Mouse (Mus musculus) ES-Bruce4 (cell line): ENCODE data around the gene Gprasp1. TPM values are rescaled to one million over a fixed set of nuclear protein-coding genes. Genes with fewer than 3 reads are reported as not detected.
"Not testable (repeated sequence)": the region's sequence is repeated elsewhere in the genome, so short reads cannot be mapped to it uniquely, and the experiment has no call there.

Experiments used
- H3K27ac ChIP-seq: 2 replicates; pipeline ENCODE4 v1.5.1; 2012; ENCODE audit warnings: low read length, inconsistent platforms; ENCODE audit not compliant: insufficient read depth
- H3K27me3 ChIP-seq: 2 replicates; pipeline ENCODE4 v1.6.1; 2012; ENCODE audit warnings: mild to moderate bottlenecking, low read length, inconsistent platforms; ENCODE audit not compliant: control insufficient read depth, poor library complexity, insufficient read depth, severe bottlenecking
- H3K36me3 ChIP-seq: 2 replicates; pipeline ENCODE4 v1.6.1; 2012; ENCODE audit warnings: inconsistent platforms, mild to moderate bottlenecking, low read length, moderate library complexity; ENCODE audit not compliant: control insufficient read depth, poor library complexity, insufficient read depth, severe bottlenecking
- H3K4me1 ChIP-seq: one replicate; pipeline ENCODE4 v1.8.1; 2011; ENCODE audit warnings: low read length; ENCODE audit not compliant: control insufficient read depth, insufficient read depth
- H3K4me3 ChIP-seq: 2 replicates; pipeline ENCODE4 v1.5.1; 2011; ENCODE audit warnings: low read depth, mild to moderate bottlenecking, low read length
- H3K9ac ChIP-seq: 2 replicates; pipeline ENCODE4 v1.6.1; 2012; ENCODE audit warnings: low read depth, mild to moderate bottlenecking, inconsistent platforms; ENCODE audit not compliant: poor library complexity, severe bottlenecking
- H3K9me3 ChIP-seq: replicated peaks from 2 replicates; pipeline ENCODE4 v1.6.1; 2012; ENCODE audit warnings: mild to moderate bottlenecking, low read length, inconsistent platforms; ENCODE audit not compliant: control insufficient read depth, poor library complexity, insufficient read depth, severe bottlenecking
- CTCF ChIP-seq: IDR thresholded peaks from one replicate; pipeline ENCODE4 v1.8.1; 2011; ENCODE audit warnings: low read depth, low read length
- EP300 ChIP-seq: IDR thresholded peaks from 2 replicates; pipeline ENCODE4 v1.6.1; 2011; ENCODE audit warnings: low read depth, low read length; ENCODE audit not compliant: insufficient read depth
- POLR2A ChIP-seq: IDR thresholded peaks from one replicate; pipeline ENCODE4 v1.8.1; 2011; ENCODE audit warnings: low read length; ENCODE audit not compliant: insufficient read depth
- polyA plus RNA-seq: library from polyadenylated mRNA; stranded (reverse); fragments of >200 nt; gene quantifications from 2 replicates; pipeline ENCODE4 v1.2.4, GENCODE M21; 2011; ENCODE audit warnings: low read depth; ENCODE audit not compliant: missing spikeins, insufficient read depth, insufficient read length

The Gprasp1 gene
- polyA plus RNA-seq, 1 experiment: 49.3 TPM

DNA sequence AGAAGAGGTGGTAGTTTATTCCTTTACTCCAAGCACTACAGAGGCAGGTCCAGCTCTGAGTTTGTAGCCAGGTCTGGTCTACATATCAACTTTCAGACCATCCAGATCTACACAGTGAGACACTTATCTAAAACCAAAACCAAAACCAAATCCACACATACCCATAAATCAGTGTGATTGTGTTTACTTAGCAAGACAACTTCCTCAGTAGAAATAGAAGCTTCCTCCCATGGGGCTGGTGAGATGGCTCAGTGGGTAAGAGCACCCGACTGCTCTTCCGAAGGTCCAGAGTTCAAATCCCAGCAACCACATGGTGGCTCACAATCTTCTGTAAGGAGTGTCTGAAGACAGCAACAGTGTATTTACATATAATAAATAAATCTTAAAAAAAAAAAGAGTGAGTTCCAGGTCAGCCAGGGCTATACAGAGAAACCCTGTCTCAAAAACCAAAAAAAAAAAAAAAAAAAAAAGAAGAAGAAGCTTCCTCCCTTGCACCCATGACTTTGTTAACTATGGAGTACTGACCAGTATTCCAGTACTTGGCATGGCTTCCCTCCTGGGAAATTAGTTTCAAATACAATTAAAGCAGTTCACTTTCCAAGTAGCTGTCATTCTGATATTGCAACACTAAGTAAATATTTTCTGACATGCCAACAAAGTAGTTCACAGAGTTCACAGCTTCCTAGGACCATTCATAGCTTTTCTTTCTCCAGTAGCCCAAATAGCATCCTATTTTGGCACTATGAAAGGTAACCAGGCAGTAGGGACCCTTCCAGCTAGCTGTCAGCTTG is 3.6 kb upstream of the Gprasp1 start:
- H3K27ac ChIP-seq: no peak overlapping the region
- no peaks in the 10 kb centered on the region for H3K9me3 ChIP-seq
- no peaks in the 10 kb centered on the region for H3K27me3 ChIP-seq
- no peak overlapping the region for H3K9ac ChIP-seq
- TF ChIP-seq EP300 (no peak), POLR2A (no peak), CTCF (no peak)
- no peaks in the 10 kb centered on the region for H3K4me1 ChIP-seq
- no peaks in the 10 kb centered on the region for H3K36me3 ChIP-seq
- H3K4me3 ChIP-seq: no peak overlapping the region

DNA sequence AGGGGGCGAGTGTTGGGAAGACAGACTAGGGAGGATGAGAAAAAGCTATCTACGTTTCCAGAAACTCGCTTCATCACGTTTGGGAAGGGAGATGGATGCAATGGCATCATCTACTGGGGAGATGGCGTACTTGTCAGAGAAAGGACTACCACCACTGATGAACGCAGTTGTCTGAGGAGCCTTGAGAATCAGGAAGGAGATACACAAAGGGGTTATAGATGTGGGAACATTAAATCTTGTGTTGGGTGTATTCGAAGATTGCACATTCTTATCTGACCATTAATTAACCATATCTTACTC is 473 bp downstream of the Gprasp1 start:
- Histone ChIP-seq H3K27me3 (no peaks in the 10 kb centered on the region), H3K27ac (no peak overlapping the region), H3K4me1 (no peaks in the 10 kb centered on the region), H3K4me3 (peak overlapping the region; percentile 94), H3K36me3 (no peaks in the 10 kb centered on the region; the same call in 1 of the 2 replicates), H3K9ac (peak overlapping the region; percentile 48), H3K9me3 (no peaks in the 10 kb centered on the region)
- TF ChIP-seq EP300 (no peak), POLR2A (no peak), CTCF (no peak)

DNA sequence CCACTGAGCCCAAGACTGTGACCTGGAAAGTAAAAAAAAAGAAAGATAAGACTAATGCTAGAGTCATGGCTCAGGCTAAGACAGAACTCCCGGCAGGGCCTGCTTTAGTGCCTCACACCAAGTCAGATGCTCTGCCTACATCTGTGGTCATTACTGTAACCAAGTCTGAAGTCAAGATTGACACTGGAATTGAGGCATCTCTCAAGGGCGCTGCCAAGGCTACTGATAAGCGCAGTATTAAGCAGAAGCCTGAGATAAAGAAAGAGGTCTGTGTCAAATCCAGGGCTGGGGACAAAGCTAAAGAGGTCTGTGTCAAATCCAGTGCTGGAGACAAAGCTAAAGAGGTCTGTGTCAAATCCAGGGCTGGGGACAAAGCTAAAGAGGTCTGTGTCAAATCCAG is 2.8 kb downstream of the Gprasp1 start:
- not testable (repeated sequence) for H3K27me3 ChIP-seq, H3K27ac ChIP-seq

DNA sequence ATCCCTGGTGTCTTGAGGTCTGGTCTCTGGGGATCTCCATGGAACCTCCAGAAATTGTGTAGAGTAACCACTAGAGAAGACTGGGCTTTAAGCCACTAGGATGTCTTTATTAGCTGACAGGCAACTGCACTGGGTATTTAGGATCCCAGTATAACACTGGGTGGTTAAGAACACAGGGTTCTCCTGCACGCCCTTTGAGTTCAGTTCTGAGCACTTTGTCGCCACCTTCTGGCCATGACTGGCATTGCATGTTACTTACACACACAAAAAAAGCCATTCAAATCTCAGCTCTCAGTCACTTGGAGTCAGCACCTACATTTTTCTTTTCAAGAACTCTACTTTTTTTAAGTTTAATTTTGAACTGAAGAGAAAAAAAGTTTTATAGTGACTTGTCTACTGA is 10.3 kb downstream of the Gprasp1 start:
- H3K36me3 ChIP-seq: no peaks in the 10 kb centered on the region; the same call in 1 of the 2 replicates
- H3K4me1 ChIP-seq: no peaks in the 10 kb centered on the region
- H3K4me3 ChIP-seq: no peak overlapping the region
- H3K9ac ChIP-seq: no peak overlapping the region
- no peak overlapping the region for H3K27ac ChIP-seq
- no peaks in the 10 kb centered on the region for H3K27me3 ChIP-seq
- no peaks in the 10 kb centered on the region for H3K9me3 ChIP-seq
- TF ChIP-seq POLR2A (no peak), CTCF (peak; percentile 63)

More for the DNA sequence above, 2.8 kb downstream of the Gprasp1 start:
- H3K4me3 ChIP-seq, H3K9me3 ChIP-seq, H3K36me3 ChIP-seq, H3K4me1 ChIP-seq, H3K9ac ChIP-seq: not testable (repeated sequence)

DNA sequence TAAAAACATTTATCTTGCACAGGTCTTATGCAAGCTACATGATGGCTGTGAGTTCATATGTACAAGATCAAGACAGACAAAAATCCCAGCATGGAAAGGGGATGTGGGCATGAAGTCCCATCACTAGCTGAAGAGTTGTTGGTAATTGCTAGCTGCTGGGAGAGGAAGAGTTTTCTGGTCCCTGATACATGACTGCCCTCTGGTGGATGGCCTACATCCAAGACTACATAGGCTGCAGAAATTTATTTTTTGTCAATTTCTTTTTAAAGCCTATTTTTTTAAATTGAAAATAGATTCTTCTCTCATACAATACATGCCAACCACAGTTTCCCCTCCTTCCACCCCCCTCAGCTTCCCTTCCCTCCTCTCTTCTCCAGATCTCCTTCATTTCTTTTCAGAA is 19.2 kb downstream of the Gprasp1 start:
- TF ChIP-seq EP300 (no peak), POLR2A (no peak), CTCF (no peak)
- Histone ChIP-seq H3K27ac (no peak overlapping the region), H3K9ac (no peak overlapping the region), H3K9me3 (no peaks in the 10 kb centered on the region), H3K4me3 (no peak overlapping the region), H3K27me3 (no peaks in the 10 kb centered on the region), H3K4me1 (no peaks in the 10 kb centered on the region), H3K36me3 (peaks cover 3% of the 10 kb centered on the region; the same call in 1 of the 2 replicates)

DNA sequence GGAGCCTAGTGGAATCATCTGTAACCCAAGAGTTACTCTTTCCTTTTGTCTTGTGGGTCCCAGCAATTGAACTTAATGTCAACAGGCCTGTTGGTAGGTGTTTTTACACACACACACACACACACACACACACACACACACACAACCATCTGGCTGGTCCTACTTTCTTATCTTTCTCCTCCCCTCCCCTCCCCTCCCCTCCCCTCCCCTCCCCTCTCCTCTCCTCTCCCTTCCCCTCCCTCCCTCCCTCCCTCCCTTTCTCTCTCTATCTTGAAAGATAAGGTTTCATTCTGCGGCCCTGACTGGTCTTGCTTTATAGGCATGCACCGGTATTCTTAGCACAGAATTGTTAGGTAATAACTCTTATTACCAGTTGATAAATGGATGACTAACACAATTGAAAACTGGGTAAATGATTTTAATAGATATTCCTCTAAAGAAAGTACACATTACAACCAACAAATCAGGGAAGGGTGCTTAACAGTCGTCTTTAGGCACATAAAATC is 25.6 kb downstream of the Gprasp1 start:
- Histone ChIP-seq H3K4me3 (no peak overlapping the region), H3K27ac (no peak overlapping the region), H3K27me3 (no peaks in the 10 kb centered on the region), H3K4me1 (no peaks in the 10 kb centered on the region), H3K9me3 (no peaks in the 10 kb centered on the region), H3K36me3 (no peaks in the 10 kb centered on the region), H3K9ac (no peak overlapping the region)
- no peak for TF ChIP-seq POLR2A
- TF ChIP-seq CTCF: no peak
- no peak for TF ChIP-seq EP300
